Mouse (Mus musculus): Measurements from ENCODE around the gene Gm49384. TPM values are rescaled to one million over a fixed set of nuclear protein-coding genes. Genes with fewer than 3 reads are reported as not detected.
"Not testable (repeated sequence)": the region's sequence is repeated elsewhere in the genome, so short reads cannot be mapped to it uniquely, and the experiment has no call there.

The Gm49384 gene
- total RNA-seq, 2 experiments from 2014 or later, result 3.5 to 5.1 TPM

- H3K27ac ChIP-seq, result no peak overlapping the region
- H3K4me3 ChIP-seq, result no peak overlapping the region
- no peak for DNase-seq (ENCODE audit: low spot score in 2 of 2)
- TF ChIP-seq CTCF (conservative IDR thresholded peaks at IDR 0.05), result no peak
Observed at GRCm38 (mm10) chr12:69175975-69176374, 28.1 kb downstream of the Gm49384 start.

GRCm38 (mm10) chr12:69171307-69171706, 32.8 kb downstream of the Gm49384 start:
- H3K27ac ChIP-seq, result no peak overlapping the region

GRCm38 (mm10) chr12:69168461-69169106, 35.5 kb downstream of the Gm49384 start, which contains the start of gene Lrr1:
TSS of gene Lrr1 (plus strand) at chr12:69168814.
- Histone ChIP-seq H3K27ac (peak within 1 kb of the TSS; percentile 98), H3K4me3 (peak within 1 kb of the TSS; percentile 83)
- TF ChIP-seq CTCF (conservative IDR thresholded peaks at IDR 0.05), result no peak
- DNase-seq (ENCODE audit: low spot score in 2 of 2), result peak; percentile 67 to 77

More at GRCm38 (mm10) chr12:69171307-69171706, 32.8 kb downstream of the Gm49384 start:
- no peak for TF ChIP-seq CTCF (conservative IDR thresholded peaks at IDR 0.05)
- no peak for DNase-seq (ENCODE audit: low spot score in 2 of 2)
- H3K4me3 ChIP-seq, result no peak overlapping the region

DNA sequence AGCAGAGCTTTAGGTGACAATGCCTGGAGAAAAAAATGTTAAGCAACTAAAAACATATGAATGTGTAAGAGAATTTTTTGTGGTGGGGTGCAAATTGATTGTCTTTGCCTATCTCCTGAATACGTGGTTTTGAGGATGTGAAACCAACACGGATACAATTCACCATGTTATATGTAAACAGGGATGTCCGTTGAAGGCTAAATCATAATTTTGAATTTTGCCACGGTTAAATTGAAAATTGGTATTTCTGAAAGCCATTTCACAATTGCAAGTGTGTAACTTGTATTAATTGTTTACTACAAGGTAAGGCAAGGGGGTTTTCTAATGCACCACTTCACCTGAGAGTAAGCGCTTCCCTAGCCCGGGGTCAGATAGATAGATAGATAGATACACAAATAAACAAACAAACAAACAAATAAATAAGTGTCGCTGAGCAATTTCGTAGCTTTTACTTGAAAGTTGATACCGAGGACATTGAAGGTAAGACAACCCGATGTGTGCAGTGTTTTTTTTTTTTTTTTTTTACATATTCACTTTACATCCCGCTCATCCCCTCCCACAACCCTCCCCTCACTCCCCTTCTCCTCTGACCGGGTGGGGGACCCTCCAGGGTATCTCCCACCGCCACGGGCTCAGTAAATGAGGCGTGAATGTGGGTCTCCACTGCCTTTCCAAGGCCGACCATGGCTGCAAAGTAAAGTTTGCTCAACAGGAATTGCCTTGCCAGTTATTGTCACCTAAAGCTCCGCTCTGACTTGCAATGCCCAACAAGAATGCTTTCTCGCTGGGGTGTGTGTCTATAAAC, 36.2 kb downstream of the Gm49384 start:
- Histone ChIP-seq H3K4me3 (peak overlapping the region; percentile 83), H3K27ac (peak overlapping the region; percentile 98)
- DNase-seq (ENCODE audit: low spot score in 2 of 2), result no peak
- TF ChIP-seq CTCF (conservative IDR thresholded peaks at IDR 0.05), result no peak

DNA sequence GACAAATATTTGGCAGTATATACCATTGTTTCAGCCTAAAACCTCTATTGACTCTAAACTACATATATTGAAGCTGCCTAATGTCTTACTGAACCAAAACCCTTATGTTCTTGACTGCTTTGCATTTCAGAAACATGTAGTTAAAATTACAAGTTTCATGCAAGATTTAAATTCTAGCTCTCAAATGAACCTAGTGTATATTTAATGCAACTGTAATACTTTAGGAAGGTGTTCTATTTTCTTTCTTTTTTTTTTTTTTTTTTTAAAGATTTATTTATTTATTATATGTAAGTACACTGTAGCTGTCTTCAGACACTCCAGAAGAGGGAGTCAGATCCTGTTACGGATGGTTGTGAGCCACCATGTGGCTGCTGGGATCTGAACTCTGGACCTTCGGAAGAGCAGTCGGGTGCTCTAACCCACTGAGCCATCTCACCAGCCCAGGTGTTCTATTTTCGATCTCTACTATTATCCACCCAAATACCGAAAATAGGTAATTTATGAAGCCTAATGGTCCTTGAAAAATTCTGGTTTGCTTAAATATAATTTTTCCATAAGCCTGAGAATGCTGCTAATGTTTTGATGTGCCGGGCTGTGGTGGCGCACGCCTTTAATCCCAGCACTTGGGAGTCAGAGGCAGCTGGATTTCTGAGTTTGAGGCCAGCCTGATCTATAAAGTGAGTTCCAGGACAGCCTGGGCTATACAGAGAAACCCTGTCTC, 37.0 kb downstream of the Gm49384 start:
- not testable (repeated sequence) for H3K4me3 ChIP-seq; DNase-seq (ENCODE audit: low spot score in 2 of 2); H3K27ac ChIP-seq

- TF ChIP-seq CTCF (conservative IDR thresholded peaks at IDR 0.05), result no peak
- no peak for DNase-seq (ENCODE audit: low spot score in 2 of 2)
- H3K4me3 ChIP-seq, result no peak overlapping the region
- H3K27ac ChIP-seq, result no peak overlapping the region
Observed at GRCm38 (mm10) chr12:69164904-69165303, 39.2 kb downstream of the Gm49384 start.

- not testable (repeated sequence) for DNase-seq (ENCODE audit: low spot score in 2 of 2); H3K4me3 ChIP-seq; H3K27ac ChIP-seq
Observed at GRCm38 (mm10) chr12:69163586-69163985, 40.5 kb downstream of the Gm49384 start.

DNA sequence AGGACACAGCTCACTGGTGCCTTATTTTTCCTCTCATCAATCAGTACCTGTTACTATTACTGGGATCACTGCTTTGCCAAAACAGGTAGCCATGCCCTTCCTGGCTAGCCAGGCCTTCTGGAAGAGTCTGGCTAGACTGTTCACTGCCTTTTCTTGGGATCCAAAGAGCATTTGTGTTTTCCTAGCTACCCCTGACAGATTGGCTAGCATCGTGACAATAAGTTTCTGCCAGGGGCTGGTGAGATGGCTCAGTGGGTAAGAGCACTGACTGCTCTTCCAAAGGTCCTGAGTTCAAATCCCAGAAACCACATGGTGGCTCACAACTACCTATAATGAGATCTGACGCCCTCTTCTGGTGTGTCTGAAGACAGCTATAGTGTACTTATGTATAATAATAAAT, 43.4 kb downstream of the Gm49384 start:
- DNase-seq (ENCODE audit: low spot score in 2 of 2); H3K4me3 ChIP-seq; H3K27ac ChIP-seq: not testable (repeated sequence)

GRCm38 (mm10) chr12:69159578-69159940, 44.5 kb downstream of the Gm49384 start:
- Histone ChIP-seq H3K27ac (peak overlapping the region; percentile 32; the same call in 1 of the 2 replicates), H3K4me3 (no peak overlapping the region)
- DNase-seq (ENCODE audit: low spot score in 2 of 2), result peak; percentile 23 to 26
- TF ChIP-seq CTCF (conservative IDR thresholded peaks at IDR 0.05), result peak; percentile 86

- H3K4me3 ChIP-seq, result peak within 1 kb of the TSS; percentile 76
- H3K27ac ChIP-seq, result peak within 1 kb of the TSS; percentile 95
- peak; percentile 97 to 98 for DNase-seq (ENCODE audit: low spot score in 2 of 2)
Observed at GRCm38 (mm10) chr12:69158765-69159577, 45.1 kb downstream of the Gm49384 start, which contains the start of gene Rps29. TSS of gene Rps29 (minus strand) at chr12:69159186.

DNA sequence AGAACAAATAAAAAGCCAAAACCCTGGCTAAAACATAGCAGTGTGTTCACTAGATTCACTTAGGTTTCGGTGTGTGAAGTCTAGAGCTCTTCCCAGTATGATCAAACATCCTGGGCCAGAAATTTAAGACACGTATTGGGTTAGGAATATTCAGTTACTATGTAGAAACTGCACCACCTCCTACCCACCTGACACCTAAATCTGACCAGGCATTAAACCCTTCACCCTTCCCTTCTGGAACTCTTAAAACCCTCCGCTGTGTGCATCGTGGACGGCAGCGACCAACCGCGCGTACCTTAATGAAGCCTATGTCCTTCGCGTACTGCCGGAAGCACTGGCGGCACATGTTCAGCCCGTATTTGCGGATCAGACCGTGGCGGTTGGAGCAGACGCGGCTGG, 45.7 kb downstream of the Gm49384 start:
- TF ChIP-seq CTCF (conservative IDR thresholded peaks at IDR 0.05), result no peak
- no peak for DNase-seq (ENCODE audit: low spot score in 2 of 2)
- Histone ChIP-seq H3K27ac (peak overlapping the region; percentile 95), H3K4me3 (peak overlapping the region; percentile 76)

GRCm38 (mm10) chr12:69157107-69157506, 47.0 kb downstream of the Gm49384 start:
- DNase-seq (ENCODE audit: low spot score in 2 of 2), result no peak
- no peak for TF ChIP-seq CTCF (conservative IDR thresholded peaks at IDR 0.05)
- no peak overlapping the region for H3K27ac ChIP-seq
- H3K4me3 ChIP-seq, result no peak overlapping the region
